Mouse (Mus musculus): ENCODE measurements around the gene 1700017D01Rik.

The 1700017D01Rik gene

GRCm38 (mm10) chr19:11048503-11048902, 82.2 kb downstream of the 1700017D01Rik start:
- no peak for DNase-seq (ENCODE audit: low read depth, low spot score)

- no peak for DNase-seq (ENCODE audit: low read depth, low spot score)
These were observed 82.7 kb downstream of the 1700017D01Rik start for GRCm38 (mm10) chr19:11048009-11048408.
